Mouse (Mus musculus) heart, adult 2 months (tissue): ENCODE results near the gene Tbx20.

Source experiments
- EP300 ChIP-seq: fragments of 200-500 bp; IDR thresholded peaks from 2 replicates; pipeline ENCODE4 v1.6.1; 2011; ENCODE audit warnings: low read depth, low read length, control low read depth; ENCODE audit not compliant: insufficient read depth
- POLR2A ChIP-seq: fragments of 200-500 bp; IDR thresholded peaks from 2 replicates; pipeline ENCODE4 v1.6.1; 2011; ENCODE audit warnings: mild to moderate bottlenecking, low read depth, low read length, control low read depth; ENCODE audit not compliant: insufficient read depth

DNA sequence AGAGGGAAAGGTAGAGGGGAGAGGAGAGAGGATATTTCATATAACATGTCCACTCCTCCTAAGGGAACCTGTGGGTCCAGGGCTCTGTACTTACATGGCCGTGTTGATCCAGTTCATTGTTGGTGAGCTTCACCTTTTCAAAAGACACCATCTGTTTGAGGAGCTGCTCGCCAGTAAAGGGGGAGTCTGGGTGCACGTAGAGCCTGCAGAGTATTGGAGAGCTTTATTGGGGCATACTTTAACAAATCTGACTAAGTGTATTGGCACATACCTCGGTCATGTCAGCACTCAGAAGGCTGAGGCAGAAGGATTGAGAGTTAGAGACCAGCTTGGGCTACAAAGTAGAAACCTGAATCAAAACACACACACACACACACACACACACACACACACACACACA is 8.5 kb downstream of the Tbx20 start:
- TF ChIP-seq POLR2A: no peak
- no peak for TF ChIP-seq EP300
